Mouse (Mus musculus) MEL (cell line): Measurements from ENCODE around the gene Spem2. TPM values are rescaled to one million over a fixed set of nuclear protein-coding genes. Genes with fewer than 3 reads are reported as not detected.

ENCODE experiments used
- DNase-seq: peaks from one replicate; pipeline ENCODE4 v3.0.0; 2011; ENCODE audit warnings: low read depth, low spot score
- H3K27ac ChIP-seq: 2 replicates; pipeline ENCODE4 v1.5.1; 2012; ENCODE audit warnings: low read depth, mild to moderate bottlenecking, control low read depth, low read length, moderate library complexity; ENCODE audit not compliant: control insufficient read depth
- H3K27me3 ChIP-seq, 2 experiments: fragments of 150-350 bp in 1 of 2; sonication (generic) in 1 of 2; 2 replicates each; pipeline ENCODE4 v1.6.1; 2012; ENCODE audit warnings: low read length in 2 of 2, mild to moderate bottlenecking in 2 of 2, improper control_type of control experiment in 1 of 2, moderate library complexity in 1 of 2; ENCODE audit not compliant: insufficient read depth in 2 of 2, control insufficient read depth in 1 of 2
- H3K36me3 ChIP-seq, 2 experiments: 2 replicates each; pipeline ENCODE4 v1.6.1; 2012 to 2014; ENCODE audit warnings: low read length in 2 of 2, improper control_type of control experiment in 1 of 2, inconsistent platforms in 1 of 2, mild to moderate bottlenecking in 1 of 2; ENCODE audit not compliant: insufficient read depth in 2 of 2, control insufficient read depth in 1 of 2
- H3K4me1 ChIP-seq, 2 experiments: fragments of 150-350 bp in 1 of 2; sonication (generic) in 1 of 2; 2 replicates each; pipeline ENCODE4 v1.6.1; 2012; ENCODE audit warnings: low read length in 2 of 2, improper control_type of control experiment in 1 of 2, mild to moderate bottlenecking in 1 of 2; ENCODE audit not compliant: insufficient read depth in 2 of 2, control insufficient read depth in 1 of 2
- H3K4me3 ChIP-seq, 2 experiments: fragments of 150-350 bp in 1 of 2; sonication (generic) in 1 of 2; 2 replicates each; pipeline ENCODE4 v1.5.1; 2012; ENCODE audit warnings: low read depth in 2 of 2, low read length in 2 of 2, mild to moderate bottlenecking in 2 of 2, moderate library complexity in 2 of 2, control low read depth in 1 of 2, improper control_type of control experiment in 1 of 2; ENCODE audit not compliant: control insufficient read depth in 1 of 2, insufficient read depth in 1 of 2
- H3K79me2 ChIP-seq: 2 replicates; pipeline ENCODE4 v1.6.1; 2012; ENCODE audit warnings: mild to moderate bottlenecking, low read length, moderate library complexity; ENCODE audit not compliant: control insufficient read depth, poor library complexity, insufficient read depth
- H3K9ac ChIP-seq: 2 replicates; pipeline ENCODE4 v1.6.1; 2012; ENCODE audit warnings: low read depth, mild to moderate bottlenecking, control low read depth, low read length, moderate library complexity; ENCODE audit not compliant: control insufficient read depth, poor library complexity, severe bottlenecking
- H3K9me3 ChIP-seq: fragments of 150-350 bp; sonication (generic); replicated peaks from 2 replicates; pipeline ENCODE4 v1.6.1; 2012; ENCODE audit warnings: mild to moderate bottlenecking, low read length, improper control_type of control experiment, moderate library complexity; ENCODE audit not compliant: insufficient read depth
- CHD1 ChIP-seq: IDR thresholded peaks from 2 replicates; pipeline ENCODE4 v1.6.1; 2012; ENCODE audit warnings: low read depth, mild to moderate bottlenecking, inconsistent platforms, low read length, improper control_type of control experiment
- CTCF ChIP-seq, 3 experiments: IDR thresholded peaks in 2 of 3; conservative IDR thresholded peaks in 1 of 3; 2 replicates each; pipeline ENCODE4 v1.5.1; 2011 to 2012; ENCODE audit warnings: low read length in 3 of 3, low read depth in 2 of 3, mild to moderate bottlenecking in 2 of 3, improper control_type of control experiment in 1 of 3, inconsistent platforms in 1 of 3, mixed read lengths in 1 of 3, moderate library complexity in 1 of 3; ENCODE audit not compliant: control insufficient read depth in 1 of 3, insufficient read depth in 1 of 3, poor library complexity in 1 of 3, severe bottlenecking in 1 of 3
- ELF1 ChIP-seq: IDR thresholded peaks from 2 replicates; pipeline ENCODE4 v1.6.1; 2014; ENCODE audit warnings: low read depth, mild to moderate bottlenecking, inconsistent platforms, low read length, improper control_type of control experiment, moderate library complexity
- GABPA ChIP-seq: IDR thresholded peaks from 2 replicates; pipeline ENCODE4 v1.6.1; 2012; ENCODE audit warnings: low read depth, mild to moderate bottlenecking, inconsistent platforms, low read length, improper control_type of control experiment, moderate library complexity
- GATA1 ChIP-seq: IDR thresholded peaks from 2 replicates; pipeline ENCODE4 v1.6.1; 2011; ENCODE audit warnings: low read depth, low read length, improper control_type of control experiment
- MXI1 ChIP-seq: IDR thresholded peaks from 2 replicates; pipeline ENCODE4 v1.6.1; 2011; ENCODE audit warnings: mild to moderate bottlenecking, low read depth, low read length, improper control_type of control experiment
- MYC ChIP-seq: IDR thresholded peaks from 2 replicates; pipeline ENCODE4 v1.6.1; 2011; ENCODE audit warnings: low read depth, mild to moderate bottlenecking, low read length, improper control_type of control experiment, moderate library complexity
- NELFE ChIP-seq: IDR thresholded peaks from 2 replicates; pipeline ENCODE4 v1.6.1; 2011; ENCODE audit warnings: low read depth, low read length, improper control_type of control experiment
- POLR2AphosphoS2 ChIP-seq: IDR thresholded peaks from 2 replicates; pipeline ENCODE4 v1.6.1; 2011; ENCODE audit warnings: low read length, improper control_type of control experiment
- SMC3 ChIP-seq: IDR thresholded peaks from 2 replicates; pipeline ENCODE4 v1.6.1; 2011; ENCODE audit warnings: low read depth, low read length, improper control_type of control experiment
- TAL1 ChIP-seq: IDR thresholded peaks from 2 replicates; pipeline ENCODE4 v1.6.1; 2012; ENCODE audit warnings: mild to moderate bottlenecking, inconsistent platforms, low read length, moderate library complexity, mixed read lengths
- TCF12 ChIP-seq: IDR thresholded peaks from 2 replicates; pipeline ENCODE4 v1.6.1; 2014; ENCODE audit warnings: low read depth, mild to moderate bottlenecking, inconsistent platforms, low read length, improper control_type of control experiment, moderate library complexity
- ZNF384 ChIP-seq: IDR thresholded peaks from 2 replicates; pipeline ENCODE4 v1.6.1; 2012; ENCODE audit warnings: low read depth, mild to moderate bottlenecking, inconsistent platforms, low read length, improper control_type of control experiment
- polyA plus RNA-seq, 2 experiments: library from polyadenylated mRNA; stranded (reverse) in 1 of 2; unstranded in 1 of 2; fragments of >175 nt in 1 of 2; fragments of >200 nt in 1 of 2; gene quantifications; 2 replicates each; pipeline versions ENCODE4 v1.2.1 to v1.2.4; 2012; ENCODE audit warnings: low replicate concordance in 2 of 2, low read depth in 1 of 2; ENCODE audit not compliant: insufficient read length in 2 of 2, insufficient read depth in 1 of 2, missing spikeins in 1 of 2
- total RNA-seq: library from RNA; depleted of rRNA; stranded (reverse); fragments of 300-350 nt; gene quantifications from 2 replicates; pipeline ENCODE4 v1.2.3, GENCODE M21; 2012

Gene Spem2
- total and polyA plus RNA-seq, 3 experiments: not detected

- H3K36me3 ChIP-seq: peaks cover 0 to 12% of the 10 kb centered on the region in 2 experiments; a peak in 2 of 4 replicates
- no peaks in the 10 kb centered on the region for H3K9me3 ChIP-seq
- no peaks in the 10 kb centered on the region for H3K79me2 ChIP-seq
- no peak within 1 kb of the TSS for H3K9ac ChIP-seq
- H3K4me1 ChIP-seq: peaks cover 4 to 18% of the 10 kb centered on the region in 2 experiments; a peak in 3 of 4 replicates
- TF ChIP-seq MXI1: no peak
- no peak for TF ChIP-seq ELF1
- no peak for TF ChIP-seq NELFE
- TF ChIP-seq ZNF384: no peak
- TF ChIP-seq GATA1: no peak
- no peak for TF ChIP-seq TAL1
- no peak for TF ChIP-seq CHD1
- TF ChIP-seq GABPA: no peak
- no peak for TF ChIP-seq MYC
- TF ChIP-seq CTCF (IDR thresholded peaks at IDR 0.05 in 2 of 3, conservative IDR thresholded peaks at IDR 0.05 in 1 of 3; ENCODE audit: control insufficient read depth in 1 of 3, insufficient read depth in 1 of 3, low read depth in 2 of 3, low read length in 3 of 3, poor library complexity in 1 of 3, severe bottlenecking in 1 of 3): no peak
- no peak for TF ChIP-seq SMC3
- no peak within 1 kb of the TSS for H3K4me3 ChIP-seq
- no peak within 1 kb of the TSS for H3K27ac ChIP-seq
- no peak for DNase-seq
- no peaks in the 10 kb centered on the region for H3K27me3 ChIP-seq
Observed at GRCm38 (mm10) chr11:69858113-69858998, 40.1 kb upstream of the Spem2 start, which contains the start of gene Tnk1. TSS of gene Tnk1 (minus strand) at chr11:69858730.

GRCm38 (mm10) chr11:69855347-69855746 is 37.1 kb upstream of the Spem2 start:
- TF ChIP-seq POLR2AphosphoS2: no peak
- no peak for TF ChIP-seq MXI1
- TF ChIP-seq CTCF (IDR thresholded peaks at IDR 0.05 in 2 of 3, conservative IDR thresholded peaks at IDR 0.05 in 1 of 3; ENCODE audit: control insufficient read depth in 1 of 3, insufficient read depth in 1 of 3, low read depth in 2 of 3, low read length in 3 of 3, poor library complexity in 1 of 3, severe bottlenecking in 1 of 3): peak in 2 of 3 experiments; percentile 38 to 65; a peak in 4 of 6 replicates
- no peak for TF ChIP-seq TCF12
- no peak for DNase-seq
- no peak overlapping the region for H3K27ac ChIP-seq
- no peaks in the 10 kb centered on the region for H3K27me3 ChIP-seq
- H3K4me1 ChIP-seq: peaks cover 7 to 21% of the 10 kb centered on the region in 2 experiments; a peak in 3 of 4 replicates
- peaks cover 0 to 12% of the 10 kb centered on the region in 2 experiments; a peak in 2 of 4 replicates for H3K36me3 ChIP-seq
- H3K9me3 ChIP-seq: no peaks in the 10 kb centered on the region
- no peaks in the 10 kb centered on the region for H3K79me2 ChIP-seq
- H3K9ac ChIP-seq: no peak overlapping the region
- H3K4me3 ChIP-seq: no peak overlapping the region
